Mouse (Mus musculus) 416B (cell line): ENCODE measurements around the gene Dlgap4.

Experiments
- DNase-seq: peaks from one replicate; pipeline ENCODE4 v3.0.0; 2011; ENCODE audit warnings: low read depth

Gene Dlgap4

DNA sequence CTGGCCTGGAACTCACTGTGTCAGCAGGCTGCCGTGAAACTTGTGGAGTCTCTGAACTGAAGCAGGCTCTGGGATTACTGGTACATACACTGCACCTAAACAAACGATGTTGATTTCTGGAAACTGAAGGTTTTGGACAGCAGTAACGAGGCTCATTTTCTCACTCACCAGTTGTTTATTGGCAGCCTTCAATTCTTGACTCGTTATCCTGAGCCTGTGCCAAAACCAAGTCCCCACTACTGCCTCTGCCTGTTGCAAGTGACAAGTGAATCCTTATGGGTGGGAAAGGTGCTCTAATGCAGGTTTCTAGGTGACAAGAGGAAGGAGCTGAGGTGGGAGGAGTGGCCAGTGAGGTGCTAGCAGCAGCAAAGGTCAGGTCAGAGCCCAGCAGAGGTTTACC is 128.5 kb downstream of the Dlgap4 start:
- no peak for DNase-seq

GRCm38 (mm10) chr2:156743248-156743647 is 129.7 kb downstream of the Dlgap4 start:
- DNase-seq = no peak

DNA sequence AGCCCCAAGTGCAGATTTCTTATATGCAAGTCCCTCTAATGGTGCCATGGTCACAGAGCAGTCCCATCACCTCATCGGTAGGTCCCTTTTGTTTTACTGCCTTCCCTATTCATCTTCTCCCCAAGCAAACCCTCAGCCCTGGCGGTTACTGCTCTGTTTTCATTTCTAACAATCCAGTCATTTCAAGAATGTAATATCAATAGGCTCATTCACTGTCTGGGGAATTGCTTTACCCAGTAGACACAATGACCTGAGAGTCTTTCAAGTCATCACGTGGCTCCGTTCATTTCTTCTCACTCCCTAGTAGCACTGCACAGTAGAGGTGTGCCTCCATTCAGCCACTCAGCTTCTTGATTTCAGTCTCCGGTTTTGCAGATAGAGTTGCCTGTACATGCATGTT is 130.9 kb downstream of the Dlgap4 start:
- DNase-seq = no peak

DNA sequence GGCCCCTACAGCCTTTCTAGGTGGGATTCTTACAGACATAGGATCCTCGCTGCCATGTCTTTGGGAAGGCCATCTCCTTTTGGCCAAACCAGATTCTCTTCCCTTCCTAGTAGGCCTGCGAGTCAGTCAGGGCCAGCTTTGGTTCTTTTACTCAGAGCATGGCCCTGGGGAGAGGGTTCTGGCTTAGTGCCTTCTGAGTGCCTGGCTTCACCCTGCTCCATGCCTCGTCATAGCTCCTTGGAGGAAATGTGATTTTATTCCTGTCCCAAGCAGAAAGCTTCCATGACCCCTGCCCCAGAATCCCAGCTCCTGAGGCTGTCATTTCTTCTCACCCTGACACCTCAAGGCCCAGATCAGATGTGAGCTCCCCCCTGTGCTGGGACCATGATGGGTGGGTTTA is 133.8 kb downstream of the Dlgap4 start:
- no peak for DNase-seq

- DNase-seq = no peak
These were observed 136.2 kb downstream of the Dlgap4 start for GRCm38 (mm10) chr2:156749687-156750086.

DNA sequence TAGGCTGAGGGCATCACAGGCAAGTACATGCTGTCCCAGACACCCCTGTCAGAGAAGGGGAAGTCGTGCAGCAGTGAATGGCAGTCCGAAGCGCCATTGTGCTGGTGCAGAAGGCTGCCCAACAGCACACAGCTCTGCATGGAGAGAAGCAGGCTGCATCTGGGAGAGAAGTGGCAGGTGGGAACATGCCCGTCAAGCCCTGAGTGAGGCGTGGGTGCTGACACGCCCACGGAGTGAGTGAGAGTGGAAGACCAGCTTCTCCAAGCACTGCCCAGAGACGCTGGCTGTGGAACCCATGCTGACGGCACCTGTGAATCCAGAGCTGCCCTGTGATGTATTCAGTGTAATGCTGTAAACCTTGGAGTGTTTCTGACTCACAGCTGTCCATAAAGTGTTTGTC is 143.4 kb downstream of the Dlgap4 start:
- DNase-seq = no peak

DNA sequence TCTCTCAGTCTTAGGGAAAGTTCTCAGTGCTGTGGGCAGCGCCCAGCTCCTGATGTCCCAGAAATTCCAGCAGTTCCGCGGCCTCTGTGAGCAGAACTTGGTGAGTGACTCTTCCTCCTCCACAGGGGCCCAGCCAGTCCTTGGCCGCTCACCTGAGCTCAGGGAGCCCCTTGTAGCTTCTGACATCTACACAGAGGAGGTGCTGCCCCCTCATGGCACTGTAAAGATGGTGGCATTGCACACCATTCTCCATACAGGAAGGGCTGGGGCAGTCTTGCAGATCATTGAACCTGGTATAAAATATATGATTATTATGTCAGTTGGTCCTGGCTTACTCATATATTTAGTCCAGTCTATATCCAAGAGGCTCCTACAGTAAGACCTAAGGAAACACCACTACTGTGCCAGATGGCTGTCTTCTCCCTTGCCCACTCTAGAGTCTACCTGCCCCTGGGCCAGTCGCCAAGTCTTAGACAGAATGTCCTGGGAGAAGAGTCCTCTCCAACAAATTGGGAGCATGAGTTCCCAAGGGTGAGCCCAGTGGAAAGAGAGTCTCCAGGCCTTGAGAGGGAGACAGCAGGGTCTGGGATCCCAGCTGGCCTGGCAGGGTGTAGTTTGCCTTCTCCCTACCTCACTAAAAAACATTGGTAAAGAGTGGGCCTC is 147.5 kb downstream of the Dlgap4 start:
- DNase-seq = peak; percentile 19

DNA sequence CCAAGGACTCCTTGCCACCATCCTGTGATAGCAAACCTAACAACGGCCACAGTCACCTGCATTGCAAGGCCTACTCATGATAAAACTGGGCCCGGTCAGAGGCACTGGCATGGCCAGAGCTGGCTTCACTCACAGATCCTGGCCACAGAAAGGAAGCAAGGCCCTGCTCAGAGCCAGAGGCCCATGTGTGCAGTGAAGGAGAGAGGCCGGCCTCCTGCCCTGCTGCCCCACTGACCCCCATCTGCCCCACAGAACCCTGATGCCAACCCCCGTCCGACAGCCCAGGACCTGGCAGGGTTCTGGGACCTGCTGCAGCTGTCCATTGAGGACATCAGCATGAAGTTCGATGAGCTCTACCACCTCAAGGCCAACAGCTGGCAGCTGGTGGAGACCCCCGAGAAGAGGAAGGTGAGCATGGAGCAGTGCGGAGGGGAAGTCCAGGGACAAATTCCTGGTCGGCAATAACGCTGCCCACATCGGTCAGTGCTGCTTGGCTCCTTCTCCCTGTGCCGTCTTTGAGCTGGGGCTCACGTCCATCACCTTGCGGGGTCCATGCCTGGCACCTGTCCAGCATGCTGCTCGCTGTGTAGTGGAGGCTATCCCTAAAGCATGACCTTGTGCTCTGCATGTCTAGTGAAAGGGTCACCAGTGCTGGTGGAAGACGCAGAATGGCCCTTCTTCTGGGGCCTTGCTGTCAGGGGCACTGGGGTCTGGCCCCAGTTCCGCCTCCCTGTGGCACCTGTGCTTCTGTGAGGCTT is 148.2 kb downstream of the Dlgap4 start:
- no peak for DNase-seq

DNA sequence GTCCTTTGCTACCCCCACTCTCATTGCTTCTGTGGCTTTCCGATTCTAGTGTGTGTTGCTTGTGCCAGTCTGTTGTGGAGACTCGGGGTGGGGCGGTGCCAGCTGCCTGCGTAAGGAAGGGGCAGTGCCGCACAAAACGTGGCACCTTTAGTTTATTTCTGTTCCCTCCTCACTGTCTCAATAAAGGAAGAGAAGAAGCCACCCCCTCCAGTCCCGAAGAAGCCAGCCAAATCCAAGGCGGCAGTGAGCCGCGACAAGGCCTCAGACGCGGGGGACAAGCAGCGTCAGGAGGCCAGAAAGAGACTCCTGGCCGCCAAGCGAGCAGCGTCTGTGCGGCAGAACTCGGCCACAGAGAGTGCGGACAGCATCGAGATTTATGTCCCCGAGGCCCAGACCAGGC is 149.0 kb downstream of the Dlgap4 start:
- DNase-seq = no peak

- DNase-seq = no peak
These were observed 149.6 kb downstream of the Dlgap4 start for GRCm38 (mm10) chr2:156763101-156763500.

DNA sequence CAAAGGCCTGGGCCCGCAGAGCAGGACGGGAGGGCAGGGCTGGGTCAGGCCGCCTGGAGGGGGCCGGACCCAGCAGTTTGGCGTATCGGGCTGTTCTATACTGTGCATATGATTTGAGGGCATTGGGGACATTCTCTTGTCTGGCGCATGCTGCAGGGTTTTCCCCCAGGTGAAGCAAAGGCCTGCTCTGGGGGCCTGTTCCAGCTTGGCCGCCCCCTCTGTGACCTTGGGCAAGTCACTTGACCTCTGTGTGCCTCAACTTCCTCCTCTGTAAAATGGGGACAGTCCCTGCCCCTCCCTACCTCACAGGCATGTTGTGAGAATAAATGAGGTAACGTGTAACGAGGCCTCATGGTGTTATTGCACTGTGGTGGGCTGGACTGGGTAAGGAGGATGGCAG is 150.5 kb downstream of the Dlgap4 start:
- no peak for DNase-seq

DNA sequence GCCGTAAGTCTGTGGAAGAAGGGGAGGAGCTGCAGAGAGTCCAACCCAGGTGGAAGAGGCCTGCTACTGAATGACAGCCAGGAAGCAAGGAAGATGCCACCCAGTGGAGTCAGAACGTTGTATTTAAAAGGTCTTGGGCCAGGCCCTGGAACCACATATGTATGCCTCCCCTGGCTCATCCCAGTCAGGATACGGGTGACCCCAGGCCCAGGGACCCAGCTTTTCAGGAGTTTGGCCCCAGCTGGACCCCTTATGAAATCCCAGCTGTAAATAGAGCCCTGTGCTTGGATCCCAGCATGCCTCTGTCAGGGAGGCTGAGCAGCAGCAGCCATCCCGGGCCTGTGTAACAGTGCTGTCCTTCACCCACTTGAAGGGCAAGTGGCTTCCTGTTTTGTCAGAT is 151.2 kb downstream of the Dlgap4 start:
- no peak for DNase-seq

GRCm38 (mm10) chr2:156765593-156765992 is 152.1 kb downstream of the Dlgap4 start:
- DNase-seq = no peak

- DNase-seq = peak; percentile 75
These were observed 152.9 kb downstream of the Dlgap4 start for GRCm38 (mm10) chr2:156766227-156767019.

GRCm38 (mm10) chr2:156767108-156767507 is 153.6 kb downstream of the Dlgap4 start:
- no peak for DNase-seq

- no peak for DNase-seq
These were observed 155.8 kb downstream of the Dlgap4 start for GRCm38 (mm10) chr2:156769274-156769673.

DNA sequence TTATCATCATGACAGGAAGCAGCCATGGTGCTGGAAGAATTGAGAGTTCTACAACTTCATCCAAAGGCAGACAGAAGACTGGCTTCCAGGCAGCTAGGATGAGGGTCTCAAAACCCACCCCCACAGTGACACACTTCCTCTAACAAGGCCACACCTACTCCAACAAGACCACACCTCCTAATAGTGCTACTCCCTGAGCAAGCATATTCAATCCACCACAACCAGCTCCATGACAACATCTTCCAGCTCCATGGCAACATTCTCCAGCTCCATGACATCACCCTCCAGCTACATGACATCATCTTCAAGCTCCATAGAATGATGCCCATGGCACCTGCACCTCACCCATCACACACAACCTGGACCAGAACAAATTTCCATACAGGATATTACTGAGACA is 160.0 kb downstream of the Dlgap4 start:
- no peak for DNase-seq

DNA sequence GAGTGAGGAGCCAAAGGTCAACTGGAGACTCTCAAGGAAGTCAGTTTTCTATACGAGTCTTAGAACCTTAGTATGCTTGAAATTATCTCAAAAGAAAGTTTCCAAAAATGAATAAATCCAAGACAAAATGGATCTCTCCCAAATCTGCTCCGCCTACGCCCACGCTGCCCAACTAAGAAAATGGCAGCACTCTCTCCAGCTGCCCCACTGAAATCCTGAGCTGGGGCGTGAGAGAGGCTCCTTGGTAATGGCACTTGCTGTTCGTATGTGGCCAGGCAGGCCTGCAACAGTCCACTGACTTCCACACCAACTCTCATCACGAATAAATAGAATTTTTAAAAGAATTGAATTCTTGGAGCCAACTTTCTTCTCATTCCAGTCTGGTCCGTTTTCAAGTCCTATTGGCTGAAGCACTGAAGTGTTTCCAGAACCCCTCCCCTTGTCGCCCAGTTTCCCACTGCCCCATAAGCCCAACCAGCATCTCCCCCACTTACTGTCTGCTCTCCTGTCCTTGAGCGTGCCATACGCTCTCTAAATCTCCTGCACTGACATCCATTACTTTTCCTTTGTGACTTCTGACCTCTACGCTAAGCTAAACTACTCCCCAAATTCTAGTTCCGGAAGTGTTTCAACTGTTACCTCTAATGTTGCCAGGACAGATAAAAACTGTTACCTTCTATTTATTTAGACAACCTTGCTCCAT is 160.7 kb downstream of the Dlgap4 start:
- no peak for DNase-seq

- DNase-seq = no peak
These were observed 161.4 kb downstream of the Dlgap4 start, which contains the start of gene Myl9 for GRCm38 (mm10) chr2:156774738-156775454. Gene Myl9 (plus strand): TSS chr2:156775420.

DNA sequence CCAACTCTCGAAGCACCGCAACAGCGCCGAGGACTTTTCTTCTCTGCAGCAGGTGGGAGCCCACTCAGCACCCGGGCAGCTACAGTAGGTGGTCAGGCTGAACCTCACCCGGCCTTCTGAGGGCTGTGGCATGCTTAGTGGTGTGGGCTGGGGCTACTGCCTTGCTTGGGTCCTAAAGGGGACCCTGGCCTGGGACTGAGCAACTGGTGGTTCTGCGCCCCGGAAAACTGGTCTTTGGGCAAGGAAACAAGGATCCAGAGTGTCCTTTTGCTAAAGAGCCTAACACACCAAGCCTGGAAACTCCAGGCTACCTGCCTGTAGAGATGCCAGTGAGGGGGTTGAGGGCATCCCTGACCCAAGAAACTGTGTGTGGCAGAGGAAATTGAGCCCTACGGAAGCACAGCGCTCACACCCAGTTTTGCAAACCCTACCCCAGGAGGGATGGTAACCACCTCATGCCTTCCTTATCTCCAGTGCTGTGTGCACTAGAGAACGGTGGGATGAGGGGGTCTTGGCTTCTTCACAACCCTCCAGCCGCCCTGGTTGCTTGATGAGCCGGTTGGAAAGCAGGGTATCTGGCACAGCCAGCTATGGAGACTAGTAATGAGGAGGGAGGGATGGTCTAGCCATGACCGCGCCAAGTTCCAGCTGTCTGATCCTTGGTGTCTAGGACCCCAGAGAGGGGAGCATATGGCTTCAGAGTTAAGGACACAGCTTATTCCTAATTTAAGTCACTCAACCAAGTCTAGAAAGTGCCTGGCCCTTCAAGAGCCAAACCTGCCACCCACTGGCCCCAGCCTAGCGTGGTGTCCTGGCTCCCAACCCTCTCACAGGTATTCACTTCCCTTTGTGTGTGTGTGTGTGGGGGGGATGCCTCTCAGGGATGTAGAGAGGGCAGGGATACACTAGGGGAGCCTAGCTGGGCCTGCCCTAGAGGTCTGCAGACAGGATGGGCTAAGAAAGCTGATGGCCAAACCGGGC is 162.2 kb downstream of the Dlgap4 start:
- DNase-seq = no peak
